Mouse (Mus musculus) thymus, adult 2 months (tissue): Measurements from ENCODE around the gene Cryab.

ENCODE experiments used
- CTCF ChIP-seq: fragments of 200-500 bp; IDR thresholded peaks from 2 replicates; pipeline ENCODE4 v1.5.1; 2012; ENCODE audit warnings: mild to moderate bottlenecking, control low read depth, low read length, moderate library complexity, borderline replicate concordance; ENCODE audit not compliant: control insufficient read depth, poor library complexity, insufficient read depth; ENCODE audit errors: extremely low read depth
- POLR2A ChIP-seq: fragments of 200-500 bp; IDR thresholded peaks from 2 replicates; pipeline ENCODE4 v1.6.1; 2012; ENCODE audit warnings: mild to moderate bottlenecking, low read length, control low read depth, moderate library complexity; ENCODE audit not compliant: control insufficient read depth, poor library complexity, insufficient read depth; ENCODE audit errors: extremely low read depth

- TF ChIP-seq CTCF (no peak), POLR2A (peak; percentile 35; the same call in 1 of the 2 replicates)
These were observed 24.0 kb downstream of the Cryab start, which contains the start of the genes Alg9 and 1110032A03Rik for GRCm38 (mm10) chr9:50774991-50775612.
